Mouse (Mus musculus) neutrophil, adult 5-6 weeks (primary cell): ENCODE data around the gene Medag. TPM values are rescaled to one million over a fixed set of nuclear protein-coding genes. Genes with fewer than 3 reads are reported as not detected.
A peak's percentile ranks its signal among the peaks of the same experiment; 100 is the strongest.

Experiments
- ATAC-seq: fragments of 151-379, 151-347 bp; 2 replicates; pipeline ENCODE4 v1.8.0; 2017; ENCODE audit warnings: mild to moderate bottlenecking, moderate TSS enrichment; ENCODE audit not compliant: insufficient number of reproducible peaks, poor library complexity, low FRiP score, severe bottlenecking; ENCODE audit errors: extremely low read depth
- total RNA-seq: library from RNA; stranded (forward); fragments of 200-1000 nt; gene quantifications from 2 replicates; pipeline ENCODE4 v1.2.3, GENCODE M21; 2017

Medag gene
- total RNA-seq, 1 experiment from 2014 or later: not detected

- no peak for ATAC-seq
These were observed 5.8 kb downstream of the Medag start for GRCm38 (mm10) chr5:149417381-149417780.

- no peak for ATAC-seq
These were observed 15.0 kb downstream of the Medag start for GRCm38 (mm10) chr5:149426525-149426924.

- ATAC-seq: no peak
These were observed 15.9 kb downstream of the Medag start for GRCm38 (mm10) chr5:149427277-149428060.

GRCm38 (mm10) chr5:149428347-149428746 lies 16.8 kb downstream of the Medag start:
- ATAC-seq: peak; percentile 69

- peak; percentile 25; the same call in 1 of the 2 replicates for ATAC-seq
These were observed 17.3 kb downstream of the Medag start for GRCm38 (mm10) chr5:149428810-149429255.

GRCm38 (mm10) chr5:149429541-149429940 lies 18.0 kb downstream of the Medag start:
- ATAC-seq: no peak

GRCm38 (mm10) chr5:149430943-149431342 lies 19.4 kb downstream of the Medag start:
- no peak for ATAC-seq

GRCm38 (mm10) chr5:149433618-149434017 lies 22.1 kb downstream of the Medag start:
- ATAC-seq: no peak

- ATAC-seq: no peak
These were observed 22.7 kb downstream of the Medag start for GRCm38 (mm10) chr5:149434141-149434690.

- no peak for ATAC-seq
These were observed 25.0 kb downstream of the Medag start for GRCm38 (mm10) chr5:149436541-149436940.

GRCm38 (mm10) chr5:149437150-149437549 lies 25.6 kb downstream of the Medag start:
- no peak for ATAC-seq

- no peak for ATAC-seq
These were observed 28.1 kb downstream of the Medag start, which contains the start of gene Tex26 for GRCm38 (mm10) chr5:149439531-149440179. TSS of gene Tex26 (plus strand) at chr5:149439660.

- no peak for ATAC-seq
These were observed 28.6 kb downstream of the Medag start for GRCm38 (mm10) chr5:149440180-149440573.

- no peak for ATAC-seq
These were observed 30.2 kb downstream of the Medag start for GRCm38 (mm10) chr5:149441646-149442276.

- no peak for ATAC-seq
These were observed 30.7 kb downstream of the Medag start for GRCm38 (mm10) chr5:149442277-149442660.

GRCm38 (mm10) chr5:149444451-149444850 lies 32.9 kb downstream of the Medag start:
- ATAC-seq: no peak

GRCm38 (mm10) chr5:149446495-149446894 lies 34.9 kb downstream of the Medag start:
- ATAC-seq: no peak

- no peak for ATAC-seq
These were observed 36.2 kb downstream of the Medag start for GRCm38 (mm10) chr5:149447733-149448132.

- ATAC-seq: no peak
These were observed 37.9 kb downstream of the Medag start for GRCm38 (mm10) chr5:149449406-149449805.
